Mouse (Mus musculus) myocyte (in vitro differentiated cells): Measurements from ENCODE around the gene Ap4e1.

ENCODE experiments used
- CEBPB ChIP-seq: IDR thresholded peaks from 2 replicates; pipeline ENCODE4 v1.6.1; 2011; ENCODE audit warnings: mild to moderate bottlenecking, moderate library complexity; ENCODE audit not compliant: poor library complexity, insufficient read depth, severe bottlenecking
- E2F4 ChIP-seq: IDR thresholded peaks from one replicate; pipeline ENCODE4 v1.6.1; 2011; ENCODE audit warnings: mild to moderate bottlenecking, control low read depth, moderate library complexity; ENCODE audit not compliant: insufficient read depth
- MAX ChIP-seq: IDR thresholded peaks from one replicate; pipeline ENCODE4 v1.6.1; 2011; ENCODE audit warnings: low read depth, mild to moderate bottlenecking, control low read depth
- MYOD1 ChIP-seq, 3 experiments: IDR thresholded peaks; one replicate each; pipeline ENCODE4 v1.6.1; 2011; ENCODE audit warnings: control low read depth in 2 of 3, low read depth in 2 of 3, mild to moderate bottlenecking in 2 of 3, moderate library complexity in 1 of 3; ENCODE audit not compliant: insufficient read length in 2 of 3, control insufficient read depth in 1 of 3
- MYOG ChIP-seq, 3 experiments: IDR thresholded peaks; one replicate each; pipeline ENCODE4 v1.6.1; 2011; ENCODE audit warnings: control low read depth in 2 of 3, low read depth in 2 of 3, mild to moderate bottlenecking in 2 of 3; ENCODE audit not compliant: insufficient read length in 2 of 3, control insufficient read depth in 1 of 3, insufficient read depth in 1 of 3
- POLR2A ChIP-seq: IDR thresholded peaks from one replicate; pipeline ENCODE4 v1.6.1; 2011; ENCODE audit warnings: low read depth, mild to moderate bottlenecking, control low read depth, moderate library complexity; ENCODE audit not compliant: insufficient read length
- SRF ChIP-seq: IDR thresholded peaks from one replicate; pipeline ENCODE4 v1.6.1; 2011; ENCODE audit warnings: low read depth; ENCODE audit not compliant: control insufficient read depth, insufficient read length
- TCF12 ChIP-seq: IDR thresholded peaks from one replicate; pipeline ENCODE4 v1.6.1; 2011; ENCODE audit warnings: mild to moderate bottlenecking, control low read depth; ENCODE audit not compliant: poor library complexity, insufficient read depth, severe bottlenecking
- USF1 ChIP-seq: IDR thresholded peaks from one replicate; pipeline ENCODE4 v1.6.1; 2011; ENCODE audit warnings: low read depth, mild to moderate bottlenecking, control low read depth, moderate library complexity

GRCm38 (mm10) chr2:127068806-127069205, 60.3 kb downstream of the Ap4e1 start:
- TF ChIP-seq CEBPB (no peak), POLR2A (no peak), MAX (no peak), USF1 (no peak), MYOD1 (IDR thresholded peaks at IDR 0.05; ENCODE audit: control insufficient read depth in 1 of 3, insufficient read length in 2 of 3, low read depth in 2 of 3) (no peak), TCF12 (no peak), MYOG (IDR thresholded peaks at IDR 0.05; ENCODE audit: control insufficient read depth in 1 of 3, insufficient read depth in 1 of 3, insufficient read length in 2 of 3, low read depth in 2 of 3) (no peak), E2F4 (no peak), SRF (no peak)
